Mouse (Mus musculus) liver, adult 10 weeks (tissue): ENCODE measurements around the gene A630095E13Rik. TPM values are rescaled to one million over a fixed set of nuclear protein-coding genes. Genes with fewer than 3 reads are reported as not detected.

Experiments used
- polyA plus RNA-seq: library from polyadenylated mRNA; stranded (reverse); fragments of 350-450 nt; fragmentation: Illumina TruSeq; extraction: RNeasy Lipid Tissue Mini Kit (QIAGEN cat#74804); gene quantifications from one replicate; pipeline ENCODE4 v1.2.3, GENCODE M21; 2014; ENCODE audit warnings: low read depth, low replicate concordance

Gene A630095E13Rik
- polyA plus RNA-seq: not detected

DNA sequence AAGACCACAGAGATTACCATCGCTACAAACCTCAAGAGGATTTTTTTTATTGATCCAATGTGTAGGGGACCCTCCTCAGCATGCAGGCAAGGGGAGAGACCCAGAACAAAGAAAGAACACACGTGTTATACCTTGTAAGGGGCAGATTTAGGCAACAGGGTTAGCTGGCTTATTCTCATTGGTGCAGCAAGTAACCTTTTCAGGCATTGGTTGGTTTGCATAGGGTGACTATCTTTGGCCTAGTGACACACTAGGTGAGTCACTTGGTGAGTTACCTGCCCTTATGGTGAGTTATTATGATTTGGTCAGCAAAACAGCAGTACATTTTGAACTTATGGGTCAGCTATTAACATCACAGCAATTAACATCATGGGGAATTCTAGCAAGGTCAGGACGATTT lies at the start of gene A630095E13Rik:
Gene A630095E13Rik (minus strand): TSS at position 101 of the 400 bp plus-strand sequence.

GRCm38 (mm10) chr9:36692920-36693319 lies 49.7 kb upstream of the A630095E13Rik start, which contains the start of gene Acrv1:
TSS of gene Acrv1 (plus strand) at chr9:36693220.

Other genes with a start within 250 kb of the A630095E13Rik start
- gene Gm7257, start 211.5 kb downstream of the A630095E13Rik start, polyA plus RNA-seq: not detected
- not detected for gene Gm9513, start 167.7 kb downstream of the A630095E13Rik start, polyA plus RNA-seq
- gene Gm5615, start 101.4 kb downstream of the A630095E13Rik start, polyA plus RNA-seq: not detected
- gene Gm17689, start 60.7 kb downstream of the A630095E13Rik start, polyA plus RNA-seq: not detected
- not detected for gene Acrv1, start 49.8 kb upstream of the A630095E13Rik start, polyA plus RNA-seq
- 1.5 TPM for gene Chek1, start 83.7 kb upstream of the A630095E13Rik start, polyA plus RNA-seq
- gene Stt3a, start 124.3 kb upstream of the A630095E13Rik start, polyA plus RNA-seq: 177 TPM
- gene Ei24, start 154.0 kb upstream of the A630095E13Rik start, polyA plus RNA-seq: 362 TPM
- not detected for gene Fez1, start 178.5 kb upstream of the A630095E13Rik start, polyA plus RNA-seq